Mouse (Mus musculus): Measurements from ENCODE around the gene Proser2.

The Proser2 gene

GRCm38 (mm10) chr2:6072685-6073260 lies 57.2 kb downstream of the Proser2 start:
- no peak for DNase-seq (ENCODE audit: low spot score)

- no peak for DNase-seq (ENCODE audit: low spot score)
These were observed 58.2 kb downstream of the Proser2 start for GRCm38 (mm10) chr2:6071598-6072440.

GRCm38 (mm10) chr2:6070925-6071324 lies 59.1 kb downstream of the Proser2 start:
- DNase-seq (ENCODE audit: low spot score), result peak; percentile 57

GRCm38 (mm10) chr2:6067341-6067740 lies 62.7 kb downstream of the Proser2 start:
- DNase-seq (ENCODE audit: low spot score), result no peak

- no peak for DNase-seq (ENCODE audit: low spot score)
These were observed 69.8 kb downstream of the Proser2 start for GRCm38 (mm10) chr2:6060071-6060804.

GRCm38 (mm10) chr2:6059291-6059690 lies 70.7 kb downstream of the Proser2 start:
- DNase-seq (ENCODE audit: low spot score), result no peak

GRCm38 (mm10) chr2:6056518-6056917 lies 73.5 kb downstream of the Proser2 start:
- no peak for DNase-seq (ENCODE audit: low spot score)

GRCm38 (mm10) chr2:6055466-6055865 lies 74.5 kb downstream of the Proser2 start:
- no peak for DNase-seq (ENCODE audit: low spot score)

- DNase-seq (ENCODE audit: low spot score), result no peak
These were observed 81.0 kb downstream of the Proser2 start for GRCm38 (mm10) chr2:6049018-6049417.

- DNase-seq (ENCODE audit: low spot score), result no peak
These were observed 81.4 kb downstream of the Proser2 start for GRCm38 (mm10) chr2:6048570-6048969.
